Mouse (Mus musculus) urinary bladder, postnatal 25 days (tissue): ENCODE measurements around the gene Gm5460.

Source experiments
- DNase-seq: peaks from one replicate; pipeline ENCODE4 v3.0.0; 2022; ENCODE audit warnings: low spot score

Gene Gm5460

DNA sequence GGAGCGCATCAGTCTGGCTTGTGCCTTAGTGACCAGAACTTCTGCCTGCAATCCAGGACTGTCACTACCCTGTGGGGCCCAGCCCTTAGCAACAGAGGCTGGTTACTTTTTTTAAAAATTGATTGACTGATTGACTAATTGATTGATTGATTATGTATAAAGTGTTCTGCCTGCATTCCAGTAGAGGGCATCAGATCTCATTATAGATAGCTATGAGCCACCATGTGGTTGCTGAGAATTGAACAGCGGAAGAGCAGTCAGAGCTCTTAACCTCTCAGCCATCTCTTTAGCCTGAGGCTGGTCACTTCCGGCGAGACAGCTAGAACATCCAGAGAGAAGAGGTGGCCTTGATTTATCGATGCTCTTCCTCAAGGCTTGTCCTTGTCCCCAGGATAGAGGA, 60.7 kb downstream of the Gm5460 start:
- no peak for DNase-seq

DNA sequence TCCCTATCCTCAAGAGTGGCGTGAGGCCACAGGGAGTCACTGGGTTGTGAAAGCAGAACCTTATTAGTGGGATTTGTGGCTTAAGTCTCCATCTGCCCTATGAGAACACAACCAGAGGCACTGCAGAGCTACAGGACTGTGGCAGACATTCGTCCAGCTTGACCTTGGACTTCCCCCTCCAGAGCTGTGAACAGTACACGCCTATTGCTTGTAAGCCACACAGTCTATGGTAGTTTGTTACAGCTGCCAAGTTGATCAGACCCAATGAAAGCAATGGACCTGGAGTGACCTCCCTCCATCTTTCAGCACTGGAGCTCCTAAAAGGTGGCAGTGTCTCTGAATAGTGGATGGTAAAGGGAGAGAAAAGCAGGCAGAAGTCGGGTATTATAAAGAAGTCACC, 61.7 kb downstream of the Gm5460 start:
- no peak for DNase-seq

DNA sequence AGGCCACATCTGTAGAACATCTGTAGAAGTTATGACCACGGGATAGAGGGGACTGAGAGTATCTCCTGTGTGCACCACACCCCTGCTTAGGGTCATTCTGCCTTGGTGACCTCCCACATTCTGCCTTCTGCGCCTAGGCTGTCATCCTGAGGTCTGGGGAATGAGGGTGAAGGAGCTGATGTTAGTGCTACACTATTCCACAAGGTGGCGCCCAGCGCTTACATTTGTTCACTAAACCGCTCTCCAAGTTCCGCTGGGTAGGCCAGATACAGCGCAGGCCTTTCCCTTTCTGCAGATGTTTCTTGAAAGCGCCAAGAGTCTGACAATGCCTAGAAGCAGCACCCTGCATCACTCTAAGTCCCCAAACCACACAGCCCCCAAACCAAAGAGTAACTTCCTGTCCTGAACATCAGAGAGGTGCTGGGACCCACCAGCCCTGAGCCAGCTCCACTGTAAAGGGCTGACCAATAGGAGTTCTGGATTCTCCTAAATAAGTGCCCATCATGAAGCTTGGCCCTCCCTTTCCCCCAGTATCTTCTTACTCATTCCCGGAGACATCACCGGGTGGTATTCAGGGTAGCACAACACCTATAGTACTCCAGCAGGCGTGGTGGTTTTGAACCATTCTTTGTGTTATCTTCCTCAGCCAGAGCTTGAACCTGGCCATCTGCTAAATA, 63.9 kb downstream of the Gm5460 start:
- DNase-seq = peak; percentile 73

DNA sequence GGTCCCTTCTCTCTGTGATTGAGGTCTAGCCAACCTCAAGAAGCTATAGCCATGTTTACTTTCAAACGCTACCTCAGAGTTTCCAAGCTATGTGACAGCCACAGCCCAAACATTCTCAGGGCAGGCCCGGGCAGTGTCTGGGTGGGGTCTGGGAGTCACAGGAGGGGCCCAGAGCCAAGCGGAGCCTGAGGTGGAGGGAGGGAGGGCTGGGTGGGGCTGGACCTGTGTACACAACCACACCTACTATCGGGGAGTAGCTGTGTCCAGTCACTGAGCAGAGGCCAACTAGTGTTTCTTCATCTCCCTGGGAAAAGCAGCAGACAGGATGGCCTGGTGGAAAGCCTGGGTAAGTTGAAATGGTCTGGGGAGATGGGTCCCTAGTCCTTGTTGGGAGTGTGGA, 69.2 kb downstream of the Gm5460 start, which contains the start of gene Anxa8:
Anxa8 (plus strand) TSS at position 251 of the 400 bp plus-strand sequence.
- peak; percentile 52 for DNase-seq

DNA sequence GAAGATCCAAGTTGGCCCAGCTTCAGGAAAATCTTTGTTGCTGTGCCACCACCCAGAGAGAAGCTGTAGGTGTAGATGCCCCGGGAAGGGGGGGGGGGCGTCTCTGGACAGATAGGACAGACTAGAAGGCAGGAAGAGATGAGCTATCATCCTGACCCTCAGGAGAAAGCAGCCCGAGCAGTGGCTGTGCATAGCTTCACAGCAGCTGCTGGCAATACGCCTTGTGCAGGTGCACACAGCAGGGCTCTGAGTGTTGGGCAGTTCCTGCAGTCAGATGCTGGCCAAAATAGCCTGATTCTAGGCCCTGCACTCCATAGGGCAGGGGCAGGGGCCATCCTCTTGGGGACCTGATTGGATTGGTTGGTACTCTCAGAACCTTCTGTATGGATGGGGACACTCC, 70.2 kb downstream of the Gm5460 start:
- DNase-seq = no peak

DNA sequence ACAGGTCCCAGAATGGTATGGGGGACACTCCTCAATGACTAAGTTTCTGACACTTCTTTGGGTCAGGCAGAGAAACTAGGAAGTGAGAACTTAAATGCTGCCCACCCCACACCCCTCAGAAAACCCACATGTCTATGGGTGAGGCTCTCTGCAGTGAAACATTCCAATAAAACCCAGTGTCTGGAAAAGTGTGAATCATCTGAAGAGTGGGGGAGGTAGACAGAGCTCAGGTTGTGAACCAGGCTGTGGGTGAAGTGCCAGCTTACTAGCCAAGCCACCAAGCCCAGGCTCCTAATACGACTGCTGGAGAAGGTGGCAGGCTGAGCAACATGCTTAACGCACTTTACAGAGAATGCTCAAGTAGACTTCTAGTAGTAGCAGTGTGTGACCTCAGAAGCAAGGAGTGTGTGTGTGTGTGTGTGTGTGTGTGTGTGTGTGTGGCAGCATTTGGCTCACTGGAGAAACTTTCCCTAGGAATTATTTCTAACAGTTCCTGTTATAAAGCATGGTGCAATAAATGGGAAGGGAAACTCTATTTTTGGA, 71.4 kb downstream of the Gm5460 start:
- no peak for DNase-seq

DNA sequence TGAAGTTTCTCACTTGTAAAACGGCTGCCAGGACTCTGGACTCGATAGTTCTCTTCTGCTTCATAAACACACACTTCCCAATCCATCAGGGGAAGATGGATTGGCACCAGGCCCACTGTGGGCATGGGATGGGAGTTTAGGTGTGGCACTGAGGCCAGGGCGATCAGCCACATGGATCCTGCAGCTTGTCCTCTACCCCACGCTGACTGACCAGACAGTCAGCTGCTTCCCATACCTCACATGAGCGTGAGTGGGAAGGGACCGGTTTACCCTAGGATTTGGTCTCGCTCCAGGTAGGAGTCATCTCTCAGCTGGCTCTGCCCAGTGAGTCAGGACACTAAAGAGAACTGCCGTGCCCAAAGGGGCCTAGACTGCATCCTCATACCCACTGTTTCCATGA, 73.2 kb downstream of the Gm5460 start:
- no peak for DNase-seq

DNA sequence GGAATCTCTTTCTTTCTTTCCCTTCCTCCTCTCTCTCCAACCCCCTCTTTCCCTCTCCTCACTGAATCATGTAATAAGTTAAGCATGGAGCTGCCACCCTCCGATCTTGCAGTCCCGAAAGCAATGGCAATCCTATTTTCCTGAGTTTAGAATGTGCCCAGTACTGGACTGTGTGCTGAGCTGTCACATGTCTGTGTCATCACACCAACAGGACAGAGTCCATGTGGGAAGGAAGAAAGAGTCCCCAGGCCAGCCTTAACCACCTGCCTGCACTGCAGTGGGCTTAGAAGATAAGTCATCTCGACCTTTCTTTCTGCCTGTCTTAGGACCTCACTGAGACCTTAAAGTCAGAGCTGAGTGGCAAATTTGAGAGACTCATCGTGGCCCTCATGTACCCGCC, 74.9 kb downstream of the Gm5460 start:
- DNase-seq = no peak

DNA sequence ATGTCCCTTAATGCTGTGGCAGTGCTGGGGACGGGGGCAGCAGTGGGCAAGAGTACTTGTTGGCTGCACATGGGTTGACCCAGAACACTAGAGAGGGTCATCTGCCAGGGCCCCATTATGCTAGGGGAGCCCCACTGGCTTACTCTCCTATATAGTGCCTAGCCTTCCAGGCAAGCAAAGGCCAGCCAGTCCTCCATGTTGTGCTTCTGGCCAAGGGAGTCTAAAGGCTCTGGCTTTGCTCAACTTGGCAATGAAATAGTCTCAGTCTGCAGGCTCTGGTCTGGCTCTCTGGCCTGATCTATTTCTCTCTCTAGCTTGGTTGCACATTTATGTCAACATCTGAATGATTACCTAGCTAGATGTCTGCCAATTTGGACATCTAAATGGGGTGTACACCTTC, 76.3 kb downstream of the Gm5460 start:
- no peak for DNase-seq

DNA sequence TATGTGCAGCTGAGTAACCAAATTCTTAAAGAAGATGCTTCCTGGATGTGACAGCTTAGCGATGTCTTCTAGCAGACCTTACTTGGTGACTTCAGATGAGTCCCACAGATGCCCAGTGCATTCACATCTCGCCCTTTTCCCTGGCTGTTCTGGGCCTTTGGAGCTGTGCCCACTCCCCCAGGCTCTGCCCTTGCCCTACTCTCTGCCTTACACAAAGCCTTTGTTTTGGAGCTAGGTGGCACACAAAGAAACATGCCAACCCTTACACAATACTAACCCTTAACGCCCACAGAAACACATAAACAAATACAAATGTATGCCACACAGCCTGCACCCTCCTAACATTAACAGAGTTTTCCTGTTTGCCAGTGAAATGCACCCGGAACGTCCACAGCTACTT, 79.6 kb downstream of the Gm5460 start:
- DNase-seq = no peak
